Mouse (Mus musculus) embryonic facial prominence, embryonic 15.5 days (tissue): ENCODE results near the gene Bmp8a. TPM values are rescaled to one million over a fixed set of nuclear protein-coding genes. Genes with fewer than 3 reads are reported as not detected.
"Not testable (repeated sequence)": the region's sequence is repeated elsewhere in the genome, so short reads cannot be mapped to it uniquely, and the experiment has no call there.

Source experiments
- ATAC-seq: fragments of 200-750 bp; cut with Nextera tagmentation; 2 replicates; pipeline ENCODE4 v1.8.0; 2017; ENCODE audit warnings: low read depth, moderate TSS enrichment; ENCODE audit not compliant: insufficient number of reproducible peaks, low FRiP score, low TSS enrichment
- H3K27ac ChIP-seq: fragments of 300-500 bp; sonication (generic); replicated peaks from 2 replicates; pipeline ENCODE4 v1.5.1; 2015; ENCODE audit warnings: mild to moderate bottlenecking, inconsistent platforms
- H3K27me3 ChIP-seq: fragments of 300-500 bp; sonication (generic); 2 replicates; pipeline ENCODE4 v1.6.1; 2015; ENCODE audit warnings: inconsistent platforms
- H3K36me3 ChIP-seq: fragments of 300-500 bp; sonication (generic); 2 replicates; pipeline ENCODE4 v1.6.1; 2015; ENCODE audit warnings: mild to moderate bottlenecking, inconsistent platforms
- H3K4me1 ChIP-seq: fragments of 300-500 bp; sonication (generic); 2 replicates; pipeline ENCODE4 v1.6.1; 2015; ENCODE audit warnings: inconsistent platforms
- H3K4me2 ChIP-seq: fragments of 300-500 bp; sonication (generic); replicated peaks from 2 replicates; pipeline ENCODE4 v1.6.1; 2015; ENCODE audit warnings: mild to moderate bottlenecking, inconsistent platforms
- H3K4me3 ChIP-seq: fragments of 300-500 bp; sonication (generic); replicated peaks from 2 replicates; pipeline ENCODE4 v1.5.1; 2015; ENCODE audit warnings: mild to moderate bottlenecking, inconsistent platforms
- H3K9ac ChIP-seq: fragments of 300-500 bp; sonication (generic); 2 replicates; pipeline ENCODE4 v1.6.1; 2015; ENCODE audit warnings: inconsistent platforms
- H3K9me3 ChIP-seq: fragments of 300-500 bp; sonication (generic); replicated peaks from 2 replicates; pipeline ENCODE4 v1.6.1; 2016; ENCODE audit warnings: inconsistent platforms
- WGBS: fragments of 180-500 bp; shearing (Covaris S2); methylation state at CpG from one replicate; pipeline ENCODE4 v1.1.7; 2015; 5-methylcytosine and 5-hydroxymethylcytosine counted together
- polyA plus RNA-seq: library from polyadenylated mRNA; unstranded; fragments of >200 nt; fragmentation: Nextera tagmentation; extraction: Ambion mirVana; gene quantifications from 2 replicates; pipeline ENCODE4 v1.2.1, GENCODE M21; 2015

The Bmp8a gene
- polyA plus RNA-seq, 1 experiment from 2014 or later, result 5.8 TPM

DNA sequence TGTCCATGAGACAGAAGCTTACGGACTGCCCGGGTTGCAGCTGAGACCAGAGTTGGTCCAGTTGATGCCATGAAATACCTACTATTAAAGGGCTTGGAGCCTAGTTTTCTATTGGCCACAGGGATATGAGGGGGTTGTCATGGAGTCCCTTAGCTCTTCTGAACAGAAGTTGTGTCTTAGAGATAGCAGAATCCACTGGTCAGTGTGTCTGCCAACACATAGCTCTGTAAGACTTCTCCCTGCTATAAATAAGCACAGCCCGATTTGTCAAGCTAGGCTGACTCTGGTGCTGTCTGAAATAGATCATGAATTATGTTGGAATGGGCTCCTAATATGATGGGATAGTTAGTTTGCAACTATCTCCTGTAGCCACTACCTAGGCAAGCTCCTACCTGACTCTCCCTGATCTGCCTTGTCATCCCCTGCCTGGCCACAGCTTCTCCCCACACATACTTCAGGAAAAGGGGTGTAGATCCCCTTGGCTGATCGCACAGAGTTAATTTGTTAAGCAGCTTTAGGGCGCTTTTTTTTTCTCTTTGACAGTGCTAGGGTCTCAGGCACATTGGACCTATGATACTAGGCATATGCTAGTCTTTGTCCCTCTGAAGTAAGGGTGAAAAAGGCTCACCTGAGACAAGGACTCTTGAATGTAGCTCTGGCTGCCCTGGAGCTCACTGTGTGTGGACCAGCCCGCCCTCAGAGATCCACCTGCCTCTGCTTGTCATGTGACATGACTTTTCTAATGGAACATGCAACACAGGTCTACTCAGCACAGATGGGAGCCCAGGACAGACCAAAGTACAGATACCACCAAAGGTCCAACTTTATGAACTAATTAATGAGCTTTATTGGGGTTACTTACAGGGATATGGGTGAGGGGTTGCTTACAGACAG lies 58.1 kb downstream of the Bmp8a start:
- Histone ChIP-seq H3K4me2 (peak overlapping the region; percentile 74), H3K9ac (no peak overlapping the region), H3K4me3 (peak overlapping the region; percentile 60), H3K9me3 (no peaks in the 10 kb centered on the region), H3K27me3 (no peaks in the 10 kb centered on the region), H3K27ac (no peak overlapping the region; the same call in 1 of the 2 replicates), H3K36me3 (peaks cover 32% of the 10 kb centered on the region), H3K4me1 (peaks cover 29% of the 10 kb centered on the region)
- ATAC-seq, result no peak
- WGBS, result 72% methylated on average over 6 of the region's 6 CpGs

DNA sequence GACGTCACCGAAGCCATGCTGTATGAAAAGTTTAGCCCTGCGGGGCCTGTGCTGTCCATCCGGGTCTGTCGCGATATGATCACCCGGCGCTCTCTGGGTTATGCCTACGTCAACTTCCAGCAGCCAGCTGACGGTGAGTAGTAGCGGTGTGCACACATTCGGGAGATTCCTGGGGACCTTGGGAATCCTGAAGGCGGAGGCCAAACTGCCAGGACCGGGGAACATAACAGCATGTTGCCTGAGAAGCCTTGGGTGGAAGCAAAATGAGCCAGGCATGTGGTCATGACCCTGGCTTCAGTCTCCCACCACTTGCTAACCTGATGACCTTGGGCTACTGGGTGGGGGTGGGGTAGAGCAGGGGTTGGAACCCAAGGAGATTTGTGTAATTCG lies 59.4 kb downstream of the Bmp8a start:
- not testable (repeated sequence) for ATAC-seq, H3K9me3 ChIP-seq, H3K27ac ChIP-seq, H3K27me3 ChIP-seq
- peak overlapping the region; percentile 60 for H3K4me3 ChIP-seq
- peaks cover 29% of the 10 kb centered on the region for H3K4me1 ChIP-seq
- H3K9ac ChIP-seq, result peak overlapping the region; percentile 19
- peak overlapping the region; percentile 74 for H3K4me2 ChIP-seq
- WGBS, result under 1% methylated on average over 15 of the region's 15 CpGs
- peaks cover 19% of the 10 kb centered on the region for H3K36me3 ChIP-seq

DNA sequence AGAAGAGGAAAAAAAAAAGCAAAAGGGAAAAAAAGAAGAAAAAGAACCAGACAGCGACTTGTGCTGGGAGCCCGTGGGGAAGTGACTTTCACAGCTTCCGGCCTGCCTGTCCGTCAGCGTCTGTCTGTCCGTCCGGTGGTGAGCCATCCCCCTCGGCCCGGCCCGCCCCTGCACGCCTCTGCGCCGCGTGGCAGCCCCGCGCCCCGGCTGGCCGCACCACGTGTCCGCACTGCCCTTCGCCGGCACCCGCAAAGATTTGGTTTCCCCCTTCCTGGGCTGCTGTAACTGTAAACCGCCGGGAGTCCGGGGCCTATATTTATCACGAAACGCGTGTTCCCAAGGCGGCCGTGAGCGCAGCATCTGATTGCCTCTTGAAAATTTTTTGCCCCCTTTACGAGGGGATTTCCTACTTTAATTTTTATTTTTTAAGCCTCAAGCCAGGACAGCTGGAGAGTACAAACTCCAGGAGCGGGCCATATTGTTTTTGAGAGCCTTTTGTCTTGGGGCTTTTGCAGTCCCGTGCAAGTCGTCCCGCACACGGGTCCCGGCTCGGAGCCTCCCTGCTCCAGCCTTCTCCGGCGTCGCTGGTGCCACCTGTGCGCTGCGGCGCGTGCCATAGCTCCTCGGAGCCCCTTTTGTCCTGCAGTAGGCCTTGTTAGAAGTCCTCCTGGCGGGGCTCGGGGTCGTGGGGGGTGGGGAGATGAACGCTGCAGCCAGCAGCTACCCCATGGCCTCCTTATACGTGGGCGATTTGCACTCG lies 60.0 kb downstream of the Bmp8a start:
- Histone ChIP-seq H3K4me1 (peaks cover 29% of the 10 kb centered on the region), H3K4me2 (peak overlapping the region; percentile 74), H3K4me3 (peak overlapping the region; percentile 60), H3K9ac (peak overlapping the region; percentile 31), H3K36me3 (peaks cover 13% of the 10 kb centered on the region)
- not testable (repeated sequence) for H3K27ac ChIP-seq, H3K9me3 ChIP-seq, H3K27me3 ChIP-seq
- under 1% methylated on average over 43 of the region's 55 CpGs for WGBS
- 0 out of 2 replicates have a peak, but pooled peaks have one; percentile 40 for ATAC-seq

DNA sequence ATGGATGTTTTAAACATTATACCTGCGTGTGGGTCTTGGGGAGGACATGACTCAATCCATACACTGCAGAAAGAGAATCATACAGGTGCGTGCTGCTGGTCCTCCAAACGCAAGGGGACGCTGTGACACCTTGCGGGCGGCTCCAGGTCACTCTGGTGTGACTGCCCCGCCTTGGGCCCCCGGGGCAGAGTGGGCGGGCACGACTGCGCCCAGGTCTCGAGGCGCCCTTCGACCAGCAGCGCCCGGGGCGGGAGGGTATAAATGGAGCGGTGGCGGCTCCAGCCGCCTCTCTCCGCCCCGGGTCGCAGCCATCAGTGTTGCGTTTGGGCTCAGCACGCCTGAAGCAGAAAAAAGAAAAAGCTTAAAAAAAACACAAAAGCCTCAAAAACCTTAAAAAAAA lies 60.6 kb downstream of the Bmp8a start:
- Histone ChIP-seq H3K9me3 (no peaks in the 10 kb centered on the region), H3K27ac (peak overlapping the region; percentile 66; the same call in 1 of the 2 replicates), H3K9ac (peak overlapping the region; percentile 31; the same call in 1 of the 2 replicates), H3K4me3 (peak overlapping the region; percentile 60), H3K36me3 (peaks cover 9% of the 10 kb centered on the region), H3K27me3 (no peaks in the 10 kb centered on the region), H3K4me2 (peak overlapping the region; percentile 74), H3K4me1 (peaks cover 29% of the 10 kb centered on the region)
- peak; percentile 90 for ATAC-seq
- under 1% methylated on average over 25 of the region's 25 CpGs for WGBS

DNA sequence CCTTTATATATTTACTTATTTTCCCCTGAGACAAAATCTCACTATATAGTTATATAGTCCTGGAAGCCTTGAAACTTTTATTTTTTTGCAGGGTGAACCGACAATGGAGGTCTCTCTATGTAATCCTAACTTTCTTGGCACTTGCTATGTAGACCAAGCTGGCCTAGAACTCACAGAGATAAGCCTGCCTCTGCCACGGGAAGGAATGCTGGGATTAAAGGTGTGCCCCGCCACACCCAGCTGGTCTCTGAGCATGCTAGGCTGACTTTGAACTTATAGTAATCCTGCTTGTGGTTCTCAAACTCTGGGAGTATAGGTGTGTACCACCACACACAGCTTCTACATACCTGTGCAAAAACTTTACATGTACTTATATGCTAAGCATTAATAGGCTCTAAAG lies 62.9 kb downstream of the Bmp8a start:
- Histone ChIP-seq H3K9ac (no peak overlapping the region), H3K4me1 (peaks cover 14% of the 10 kb centered on the region), H3K27me3 (no peaks in the 10 kb centered on the region), H3K9me3 (no peaks in the 10 kb centered on the region), H3K4me3 (no peak overlapping the region), H3K27ac (no peak overlapping the region), H3K4me2 (no peak overlapping the region), H3K36me3 (no peaks in the 10 kb centered on the region)
- WGBS, result 67% methylated on average over 3 of the region's 3 CpGs
- ATAC-seq, result no peak

DNA sequence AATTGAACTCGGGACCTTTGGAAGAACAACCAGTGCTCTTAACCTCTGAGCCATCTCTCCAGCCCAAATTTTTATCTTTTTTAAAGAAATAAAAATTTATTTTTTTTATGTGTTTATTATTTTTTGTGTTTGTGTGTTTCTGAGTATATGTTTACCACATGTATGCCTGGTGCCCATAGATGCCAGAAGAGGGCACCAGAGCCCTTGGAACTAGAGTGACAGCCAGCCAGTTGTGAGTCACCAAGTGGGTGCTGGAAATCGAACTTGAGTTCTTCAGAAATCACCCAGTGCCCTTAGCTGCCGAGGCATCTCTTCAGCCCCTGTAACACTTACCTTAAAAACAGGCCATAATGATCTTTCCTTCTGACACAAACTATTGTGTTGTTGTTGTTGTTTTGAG lies 72.0 kb downstream of the Bmp8a start:
- WGBS, result 84% methylated on average over 3 of the region's 3 CpGs
- H3K4me1 ChIP-seq, result no peaks in the 10 kb centered on the region
- H3K27me3 ChIP-seq, result no peaks in the 10 kb centered on the region
- H3K36me3 ChIP-seq, result no peaks in the 10 kb centered on the region
- no peaks in the 10 kb centered on the region for H3K9me3 ChIP-seq
- H3K4me3 ChIP-seq, result no peak overlapping the region
- H3K4me2 ChIP-seq, result no peak overlapping the region
- no peak for ATAC-seq
- no peak overlapping the region for H3K27ac ChIP-seq
- H3K9ac ChIP-seq, result no peak overlapping the region

Other genes with a start within 250 kb of the Bmp8a start
- gene Bmp8b, start 238.1 kb downstream of the Bmp8a start, polyA plus RNA-seq, result 1.2 and 1.7 TPM in 2 replicates
- 0.13 and 0.24 TPM in 2 replicates for gene Oxct2b, start 227.0 kb downstream of the Bmp8a start, polyA plus RNA-seq
- gene Ppie, start 203.3 kb downstream of the Bmp8a start, polyA plus RNA-seq, result 92.8 and 93.7 TPM in 2 replicates
- gene Hpcal4, start 160.0 kb downstream of the Bmp8a start, polyA plus RNA-seq, result 0.28 and 0.54 TPM in 2 replicates
- not detected in 2 replicates for gene Nt5c1a, start 141.7 kb downstream of the Bmp8a start, polyA plus RNA-seq
- 15.6 and 16.8 TPM in 2 replicates for gene Heyl, start 109.7 kb downstream of the Bmp8a start, polyA plus RNA-seq
- gene Pabpc4, start 80.9 kb downstream of the Bmp8a start, polyA plus RNA-seq, result 37.5 and 45.0 TPM in 2 replicates
- gene Oxct2a, start 19.6 kb downstream of the Bmp8a start, polyA plus RNA-seq, result 0.14 and 0.21 TPM in 2 replicates